Mouse (Mus musculus) myocyte (in vitro differentiated cells): ENCODE results near the gene Fam196b. TPM values are rescaled to one million over a fixed set of nuclear protein-coding genes. Genes with fewer than 3 reads are reported as not detected.

ENCODE experiments used
- H3K27me3 ChIP-seq: one replicate; pipeline ENCODE4 v1.6.1; 2011; ENCODE audit not compliant: control insufficient read depth, insufficient read depth, insufficient read length
- H3K36me3 ChIP-seq: one replicate; pipeline ENCODE4 v1.6.1; 2011; ENCODE audit not compliant: control insufficient read depth, insufficient read depth
- H3K4me2 ChIP-seq: one replicate; pipeline ENCODE4 v1.6.1; 2011; ENCODE audit warnings: low read depth, control low read depth
- H3K4me3 ChIP-seq: one replicate; pipeline ENCODE4 v1.5.1; 2011; ENCODE audit warnings: mild to moderate bottlenecking, control low read depth, moderate library complexity
- H3K79me2 ChIP-seq: one replicate; pipeline ENCODE4 v1.6.1; 2011; ENCODE audit not compliant: control insufficient read depth, insufficient read depth
- H3ac ChIP-seq: one replicate; pipeline ENCODE4 v1.6.1; 2011; ENCODE audit not compliant: control insufficient read depth, insufficient read length
- CEBPB ChIP-seq: IDR thresholded peaks from 2 replicates; pipeline ENCODE4 v1.6.1; 2011; ENCODE audit warnings: mild to moderate bottlenecking, moderate library complexity; ENCODE audit not compliant: poor library complexity, insufficient read depth, severe bottlenecking
- E2F4 ChIP-seq: IDR thresholded peaks from one replicate; pipeline ENCODE4 v1.6.1; 2011; ENCODE audit warnings: mild to moderate bottlenecking, control low read depth, moderate library complexity; ENCODE audit not compliant: insufficient read depth
- MAX ChIP-seq: IDR thresholded peaks from one replicate; pipeline ENCODE4 v1.6.1; 2011; ENCODE audit warnings: low read depth, mild to moderate bottlenecking, control low read depth
- MYOD1 ChIP-seq, 3 experiments: IDR thresholded peaks; one replicate each; pipeline ENCODE4 v1.6.1; 2011; ENCODE audit warnings: control low read depth in 2 of 3, low read depth in 2 of 3, mild to moderate bottlenecking in 2 of 3, moderate library complexity in 1 of 3; ENCODE audit not compliant: insufficient read length in 2 of 3, control insufficient read depth in 1 of 3
- MYOG ChIP-seq, 3 experiments: IDR thresholded peaks; one replicate each; pipeline ENCODE4 v1.6.1; 2011; ENCODE audit warnings: control low read depth in 2 of 3, low read depth in 2 of 3, mild to moderate bottlenecking in 2 of 3; ENCODE audit not compliant: insufficient read length in 2 of 3, control insufficient read depth in 1 of 3, insufficient read depth in 1 of 3
- POLR2A ChIP-seq: IDR thresholded peaks from one replicate; pipeline ENCODE4 v1.6.1; 2011; ENCODE audit warnings: low read depth, mild to moderate bottlenecking, control low read depth, moderate library complexity; ENCODE audit not compliant: insufficient read length
- POLR2AphosphoS2 ChIP-seq: IDR thresholded peaks from one replicate; pipeline ENCODE4 v1.6.1; 2011; ENCODE audit warnings: low read depth, control low read depth; ENCODE audit not compliant: insufficient read length
- REST ChIP-seq: IDR thresholded peaks from one replicate; pipeline ENCODE4 v1.6.1; 2011; ENCODE audit warnings: mild to moderate bottlenecking, control low read depth, moderate library complexity; ENCODE audit not compliant: insufficient read depth, insufficient read length
- SRF ChIP-seq: IDR thresholded peaks from one replicate; pipeline ENCODE4 v1.6.1; 2011; ENCODE audit warnings: low read depth; ENCODE audit not compliant: control insufficient read depth, insufficient read length
- TCF12 ChIP-seq: IDR thresholded peaks from one replicate; pipeline ENCODE4 v1.6.1; 2011; ENCODE audit warnings: mild to moderate bottlenecking, control low read depth; ENCODE audit not compliant: poor library complexity, insufficient read depth, severe bottlenecking
- TCF3 ChIP-seq: IDR thresholded peaks from one replicate; pipeline ENCODE4 v1.6.1; 2011; ENCODE audit warnings: low read depth, control low read depth; ENCODE audit not compliant: insufficient read length
- USF1 ChIP-seq: IDR thresholded peaks from one replicate; pipeline ENCODE4 v1.6.1; 2011; ENCODE audit warnings: low read depth, mild to moderate bottlenecking, control low read depth, moderate library complexity
- polyA plus RNA-seq: library from polyadenylated mRNA; unstranded; fragments of >200 nt; fragmentation: generic; extraction: Trizol; gene quantifications from one replicate; pipeline ENCODE4 v1.2.1, GENCODE M21; 2012; ENCODE audit warnings: missing spikeins

The Fam196b gene
- polyA plus RNA-seq, 1 experiment: not detected

DNA sequence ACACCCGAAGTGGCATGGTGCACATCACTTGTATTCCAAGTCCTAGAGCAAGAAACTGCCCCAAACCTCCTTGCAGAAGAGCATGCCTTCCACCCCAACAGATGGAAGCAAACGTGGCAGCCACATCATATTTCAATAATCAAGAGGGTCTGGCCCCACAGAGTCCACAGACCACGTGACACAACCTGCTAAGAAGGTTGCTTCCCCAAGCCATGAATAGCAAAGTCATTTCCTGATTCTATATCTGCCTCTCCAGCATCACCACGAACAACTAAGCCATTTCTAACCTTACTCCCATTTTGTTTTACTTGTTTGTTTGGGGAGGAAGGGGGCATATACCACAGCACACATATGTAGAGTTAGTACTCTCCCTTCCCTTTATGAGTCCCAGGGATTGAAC is 69.6 kb downstream of the Fam196b start:
- Histone ChIP-seq H3K27me3 (no peaks in the 10 kb centered on the region), H3K36me3 (no peaks in the 10 kb centered on the region), H3K4me2 (no peak overlapping the region), H3ac (no peak overlapping the region), H3K79me2 (no peaks in the 10 kb centered on the region), H3K4me3 (no peak overlapping the region)
- no peak for TF ChIP-seq CEBPB
- no peak for TF ChIP-seq POLR2A
- no peak for TF ChIP-seq REST
- TF ChIP-seq E2F4: no peak
- no peak for TF ChIP-seq USF1
- TF ChIP-seq POLR2AphosphoS2: no peak
- no peak for TF ChIP-seq TCF3
- no peak for TF ChIP-seq SRF
- TF ChIP-seq MYOD1 (IDR thresholded peaks at IDR 0.05; ENCODE audit: control insufficient read depth in 1 of 3, insufficient read length in 2 of 3, low read depth in 2 of 3): no peak
- TF ChIP-seq TCF12: no peak
- no peak for TF ChIP-seq MYOG (IDR thresholded peaks at IDR 0.05; ENCODE audit: control insufficient read depth in 1 of 3, insufficient read depth in 1 of 3, insufficient read length in 2 of 3, low read depth in 2 of 3)
- TF ChIP-seq MAX: no peak

DNA sequence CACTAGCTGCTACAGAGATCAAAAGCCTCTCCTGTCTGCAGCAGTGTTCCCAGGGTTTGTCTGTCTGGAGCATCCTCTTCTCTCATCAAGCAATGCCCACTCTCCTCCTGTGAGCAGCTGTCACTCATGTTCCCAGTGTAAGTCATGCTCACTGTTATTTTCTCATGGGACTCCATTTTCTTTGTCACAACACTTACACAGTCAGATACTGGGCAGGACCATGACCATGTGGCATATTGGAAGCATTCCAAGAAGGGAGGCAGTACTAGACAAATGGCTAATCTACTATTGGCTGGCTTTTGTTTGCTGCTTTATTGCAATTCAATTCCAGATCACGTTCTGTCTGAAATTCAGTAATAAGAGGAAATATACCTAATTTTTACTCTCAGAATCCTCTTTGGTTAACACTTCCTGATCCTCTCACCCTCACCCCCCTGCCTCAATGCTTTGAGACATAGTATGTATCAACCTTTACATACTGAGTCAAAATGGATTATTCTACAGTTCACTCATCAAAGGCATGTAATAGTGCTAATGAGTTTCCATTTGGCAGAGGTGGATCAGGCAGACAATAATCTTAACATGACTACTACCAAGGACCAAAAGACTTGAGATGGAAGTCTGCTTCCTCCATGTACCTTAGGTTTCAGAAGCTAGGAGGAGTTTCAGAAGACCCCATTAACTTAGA is 70.5 kb downstream of the Fam196b start:
- Histone ChIP-seq H3K4me2 (no peak overlapping the region), H3K36me3 (no peaks in the 10 kb centered on the region), H3K79me2 (no peaks in the 10 kb centered on the region), H3K4me3 (no peak overlapping the region), H3ac (no peak overlapping the region), H3K27me3 (no peaks in the 10 kb centered on the region)
- TF ChIP-seq REST (no peak), MYOG (IDR thresholded peaks at IDR 0.05; ENCODE audit: control insufficient read depth in 1 of 3, insufficient read depth in 1 of 3, insufficient read length in 2 of 3, low read depth in 2 of 3) (no peak), CEBPB (no peak), POLR2AphosphoS2 (no peak), TCF12 (no peak), TCF3 (no peak), E2F4 (no peak), MYOD1 (IDR thresholded peaks at IDR 0.05; ENCODE audit: control insufficient read depth in 1 of 3, insufficient read length in 2 of 3, low read depth in 2 of 3) (no peak), MAX (no peak), SRF (no peak), USF1 (no peak)

DNA sequence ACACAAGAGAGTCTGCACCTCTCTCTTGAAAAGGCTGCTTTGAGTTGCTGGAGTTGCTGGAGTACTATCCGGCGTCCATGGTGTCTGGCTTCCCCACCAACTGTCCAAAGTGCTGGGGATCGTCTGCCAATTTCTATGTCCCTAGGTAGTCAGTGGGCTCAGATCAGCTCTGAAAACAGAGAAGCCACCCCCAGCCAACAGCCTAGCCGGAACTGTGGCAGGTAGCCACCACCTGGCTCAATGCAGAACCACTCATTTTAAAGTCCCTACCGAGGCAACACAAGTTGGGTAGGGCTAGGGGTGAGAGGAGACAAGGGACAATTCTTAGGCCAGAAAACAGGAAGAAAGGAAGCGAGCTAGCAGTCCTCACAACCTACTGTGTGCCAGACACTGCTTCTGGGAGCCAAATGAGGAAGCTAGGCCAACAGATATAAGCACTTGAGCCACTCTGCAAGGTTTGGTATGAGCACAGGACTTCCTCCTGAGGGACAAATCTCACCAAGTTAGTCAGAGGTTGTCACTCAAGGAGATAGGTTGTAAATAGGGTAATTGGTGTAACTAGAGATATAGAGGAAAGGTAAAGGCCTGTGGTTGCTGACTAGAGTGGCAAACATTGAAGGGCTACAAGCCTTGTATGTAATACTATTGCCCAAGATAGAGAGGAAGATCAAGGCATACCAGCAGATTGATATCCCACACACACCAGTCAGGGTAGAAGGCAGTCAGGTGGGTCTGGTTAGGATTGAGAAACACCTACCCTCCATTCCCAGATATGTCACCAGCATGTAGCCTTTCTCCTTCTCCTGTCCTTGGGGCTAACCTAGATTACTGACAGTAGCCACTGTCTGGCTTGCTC is 74.9 kb downstream of the Fam196b start:
- no peak overlapping the region for H3ac ChIP-seq
- no peaks in the 10 kb centered on the region for H3K27me3 ChIP-seq
- TF ChIP-seq MAX (no peak), E2F4 (no peak)
- no peaks in the 10 kb centered on the region for H3K79me2 ChIP-seq
- no peak overlapping the region for H3K4me2 ChIP-seq
- no peak overlapping the region for H3K4me3 ChIP-seq
- H3K36me3 ChIP-seq: no peaks in the 10 kb centered on the region

DNA sequence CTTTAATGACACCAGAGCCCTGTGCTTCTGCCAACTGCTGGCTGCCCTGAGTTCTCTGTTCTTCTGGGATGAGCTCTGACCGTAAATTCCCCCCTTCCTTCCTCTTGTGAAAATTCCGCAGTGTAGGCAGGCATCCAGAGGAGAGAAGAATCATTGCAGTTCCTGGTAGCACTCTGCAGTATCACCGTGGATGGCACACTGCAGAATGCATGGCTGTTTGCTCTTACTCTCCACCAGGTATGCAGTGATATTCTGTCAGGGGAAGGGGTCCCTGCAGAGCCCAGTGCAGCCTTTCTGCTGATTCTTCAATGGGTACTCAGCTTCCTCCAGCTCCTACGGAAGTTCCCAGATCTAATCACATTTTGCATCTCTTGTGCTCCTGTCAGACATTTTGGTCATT is 77.5 kb downstream of the Fam196b start:
- no peak for TF ChIP-seq USF1
- TF ChIP-seq CEBPB: no peak
- H3K4me2 ChIP-seq: no peak overlapping the region
- H3ac ChIP-seq: no peak overlapping the region
- no peaks in the 10 kb centered on the region for H3K79me2 ChIP-seq
- H3K27me3 ChIP-seq: no peaks in the 10 kb centered on the region
- no peaks in the 10 kb centered on the region for H3K36me3 ChIP-seq
- H3K4me3 ChIP-seq: no peak overlapping the region

DNA sequence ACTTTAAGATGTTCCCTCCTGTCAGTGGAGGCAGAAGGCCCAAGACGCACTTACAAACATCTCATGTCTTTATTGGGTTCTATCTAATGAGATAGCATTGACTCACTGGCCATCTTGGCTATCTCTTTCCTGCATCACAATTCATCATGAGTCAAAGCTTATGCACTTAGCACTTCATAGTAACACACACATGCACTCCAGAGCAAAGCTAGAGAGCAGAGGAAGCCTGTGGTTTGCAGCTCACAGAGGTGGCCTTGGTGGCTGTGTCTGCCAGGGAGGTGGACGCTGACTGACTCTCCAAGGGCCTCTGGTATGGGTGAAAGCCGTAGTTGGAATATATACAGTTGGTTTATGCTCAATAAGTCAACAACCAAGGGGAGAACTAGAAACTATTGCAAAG is 81.2 kb downstream of the Fam196b start:
- H3K79me2 ChIP-seq: no peaks in the 10 kb centered on the region
- H3K36me3 ChIP-seq: no peaks in the 10 kb centered on the region
- no peaks in the 10 kb centered on the region for H3K27me3 ChIP-seq
- no peak overlapping the region for H3ac ChIP-seq
- TF ChIP-seq POLR2A: no peak
- TF ChIP-seq USF1: no peak
- TF ChIP-seq CEBPB: no peak
- TF ChIP-seq E2F4: no peak
- no peak for TF ChIP-seq TCF12
- TF ChIP-seq MYOG (IDR thresholded peaks at IDR 0.05; ENCODE audit: control insufficient read depth in 1 of 3, insufficient read depth in 1 of 3, insufficient read length in 2 of 3, low read depth in 2 of 3): no peak
- TF ChIP-seq MAX: no peak
- no peak for TF ChIP-seq REST
- no peak for TF ChIP-seq TCF3
- no peak for TF ChIP-seq MYOD1 (IDR thresholded peaks at IDR 0.05; ENCODE audit: control insufficient read depth in 1 of 3, insufficient read length in 2 of 3, low read depth in 2 of 3)
- TF ChIP-seq SRF: no peak
- TF ChIP-seq POLR2AphosphoS2: no peak
- no peak overlapping the region for H3K4me2 ChIP-seq
- H3K4me3 ChIP-seq: no peak overlapping the region
